Mouse (Mus musculus) MEL (cell line): ENCODE data around the gene Daglb.

Experiments
- CTCF ChIP-seq, 3 experiments: IDR thresholded peaks in 2 of 3; conservative IDR thresholded peaks in 1 of 3; 2 replicates each; pipeline ENCODE4 v1.5.1; 2011 to 2012; ENCODE audit warnings: low read length in 3 of 3, low read depth in 2 of 3, mild to moderate bottlenecking in 2 of 3, improper control_type of control experiment in 1 of 3, inconsistent platforms in 1 of 3, mixed read lengths in 1 of 3, moderate library complexity in 1 of 3; ENCODE audit not compliant: control insufficient read depth in 1 of 3, insufficient read depth in 1 of 3, poor library complexity in 1 of 3, severe bottlenecking in 1 of 3
- GATA1 ChIP-seq: IDR thresholded peaks from 2 replicates; pipeline ENCODE4 v1.6.1; 2011; ENCODE audit warnings: low read depth, low read length, improper control_type of control experiment
- MAX ChIP-seq: IDR thresholded peaks from 2 replicates; pipeline ENCODE4 v1.6.1; 2011; ENCODE audit warnings: low read length, improper control_type of control experiment
- MAZ ChIP-seq: IDR thresholded peaks from 2 replicates; pipeline ENCODE4 v1.6.1; 2012; ENCODE audit warnings: low read depth, mild to moderate bottlenecking, inconsistent platforms, low read length, improper control_type of control experiment
- NELFE ChIP-seq: IDR thresholded peaks from 2 replicates; pipeline ENCODE4 v1.6.1; 2011; ENCODE audit warnings: low read depth, low read length, improper control_type of control experiment
- NRF1 ChIP-seq: IDR thresholded peaks from 2 replicates; pipeline ENCODE4 v1.6.1; 2014; ENCODE audit warnings: low read depth, mild to moderate bottlenecking, inconsistent platforms, low read length, improper control_type of control experiment, moderate library complexity; ENCODE audit not compliant: poor library complexity, insufficient read depth, severe bottlenecking
- POLR2A ChIP-seq, 2 experiments: IDR thresholded peaks; 2 replicates each; pipeline ENCODE4 v1.6.1; 2011 to 2012; ENCODE audit warnings: low read length in 2 of 2, mild to moderate bottlenecking in 2 of 2, control low read depth in 1 of 2, improper control_type of control experiment in 1 of 2, low read depth in 1 of 2, moderate library complexity in 1 of 2; ENCODE audit not compliant: control insufficient read depth in 1 of 2, insufficient read depth in 1 of 2, poor library complexity in 1 of 2
- POLR2AphosphoS2 ChIP-seq: IDR thresholded peaks from 2 replicates; pipeline ENCODE4 v1.6.1; 2011; ENCODE audit warnings: low read length, improper control_type of control experiment
- POLR2AphosphoS5 ChIP-seq: IDR thresholded peaks from 2 replicates; pipeline ENCODE4 v1.6.1; 2012; ENCODE audit warnings: low read depth, borderline replicate concordance, mild to moderate bottlenecking, inconsistent platforms, low read length, moderate library complexity, mixed read lengths
- RAD21 ChIP-seq: IDR thresholded peaks from 2 replicates; pipeline ENCODE4 v1.6.1; 2011; ENCODE audit warnings: mild to moderate bottlenecking, low read depth, low read length, improper control_type of control experiment
- USF1 ChIP-seq: IDR thresholded peaks from 2 replicates; pipeline ENCODE4 v1.6.1; 2014; ENCODE audit warnings: low read depth, mild to moderate bottlenecking, inconsistent platforms, low read length, improper control_type of control experiment, moderate library complexity
- ZNF384 ChIP-seq: IDR thresholded peaks from 2 replicates; pipeline ENCODE4 v1.6.1; 2012; ENCODE audit warnings: low read depth, mild to moderate bottlenecking, inconsistent platforms, low read length, improper control_type of control experiment

DNA sequence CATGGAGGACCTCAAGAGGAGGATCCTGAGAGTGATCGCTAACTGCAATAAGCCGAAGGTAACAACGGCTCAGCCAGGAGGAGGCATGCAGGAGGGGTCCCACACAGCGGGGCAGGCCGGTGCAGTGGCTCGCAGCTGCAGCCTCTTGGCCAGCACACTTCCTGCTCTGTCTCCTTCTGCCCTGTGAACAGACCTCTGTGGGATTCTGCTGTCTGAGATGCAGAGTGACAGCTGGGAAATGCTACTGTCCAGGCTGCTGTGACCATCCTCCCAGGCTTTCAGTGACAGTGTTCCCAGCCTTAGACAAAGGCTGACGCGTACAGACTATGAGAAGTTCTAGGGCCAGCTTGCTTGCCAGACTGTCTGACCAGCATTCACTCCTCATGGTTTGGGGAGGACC is 36.8 kb downstream of the Daglb start:
- TF ChIP-seq CTCF (IDR thresholded peaks at IDR 0.05 in 2 of 3, conservative IDR thresholded peaks at IDR 0.05 in 1 of 3; ENCODE audit: control insufficient read depth in 1 of 3, insufficient read depth in 1 of 3, low read depth in 2 of 3, low read length in 3 of 3, poor library complexity in 1 of 3, severe bottlenecking in 1 of 3) (no peak), POLR2A (IDR thresholded peaks at IDR 0.05; ENCODE audit: control insufficient read depth in 1 of 2, insufficient read depth in 1 of 2, low read depth in 1 of 2, low read length in 2 of 2, poor library complexity in 1 of 2) (no peak), ZNF384 (no peak), MAX (no peak), USF1 (no peak), RAD21 (no peak), POLR2AphosphoS5 (no peak), NRF1 (no peak), NELFE (no peak), GATA1 (no peak), MAZ (no peak), POLR2AphosphoS2 (no peak)
